Mouse (Mus musculus) cortical plate, adult 2 months (tissue): ENCODE measurements around the gene Fn3k. TPM values are rescaled to one million over a fixed set of nuclear protein-coding genes. Genes with fewer than 3 reads are reported as not detected.

Experiments
- H3K27ac ChIP-seq: fragments of 200-500 bp; 2 replicates; pipeline ENCODE4 v1.5.1; 2012; ENCODE audit warnings: low read length, control low read depth, inconsistent platforms; ENCODE audit not compliant: insufficient read depth
- H3K4me1 ChIP-seq: fragments of 200-500 bp; 2 replicates; pipeline ENCODE4 v1.6.1; 2011; ENCODE audit warnings: low read length; ENCODE audit not compliant: control insufficient read depth, insufficient read depth
- H3K4me3 ChIP-seq: fragments of 200-500 bp; 2 replicates; pipeline ENCODE4 v1.5.1; 2011; ENCODE audit warnings: mild to moderate bottlenecking, low read length, control low read depth; ENCODE audit not compliant: insufficient read depth
- CTCF ChIP-seq: fragments of 200-500 bp; IDR thresholded peaks from 2 replicates; pipeline ENCODE4 v1.5.1; 2011; ENCODE audit warnings: mild to moderate bottlenecking, control low read depth, low read length; ENCODE audit not compliant: insufficient read depth; ENCODE audit errors: extremely low read depth
- POLR2A ChIP-seq: fragments of 200-500 bp; IDR thresholded peaks from 2 replicates; pipeline ENCODE4 v1.6.1; 2011; ENCODE audit warnings: mild to moderate bottlenecking, low read length, control low read depth; ENCODE audit not compliant: insufficient read depth; ENCODE audit errors: extremely low read depth
- polyA plus RNA-seq: library from polyadenylated mRNA; depleted of rRNA; stranded (reverse); fragments of >200 nt; gene quantifications from 2 replicates; pipeline ENCODE4 v1.2.3, GENCODE M21; 2012; rRNA removed

Fn3k gene
- polyA plus RNA-seq, 1 experiment = 47.9 TPM

GRCm38 (mm10) chr11:121490651-121491050, 55.9 kb downstream of the Fn3k start:
- TF ChIP-seq CTCF (no peak), POLR2A (no peak)
- peaks cover 2% of the 10 kb centered on the region for H3K4me1 ChIP-seq
- H3K4me3 ChIP-seq = no peak overlapping the region
- no peak overlapping the region for H3K27ac ChIP-seq

Other genes with a start within 250 kb of the Fn3k start
- 69.9 and 70.0 TPM in 2 replicates for gene Hexdc, start 230.5 kb upstream of the Fn3k start, polyA plus RNA-seq
- 6.2 and 7.8 TPM in 2 replicates for gene Ogfod3, start 230.2 kb upstream of the Fn3k start, polyA plus RNA-seq
- 25.9 and 27.5 TPM in 2 replicates for gene Cybc1, start 205.6 kb upstream of the Fn3k start, polyA plus RNA-seq
- 43.1 and 43.3 TPM in 2 replicates for gene Narf, start 197.7 kb upstream of the Fn3k start, polyA plus RNA-seq
- 51.7 and 53.3 TPM in 2 replicates for gene Foxk2, start 174.9 kb upstream of the Fn3k start, polyA plus RNA-seq
- gene Wdr45b, start 80.5 kb upstream of the Fn3k start, polyA plus RNA-seq = 75.7 and 85.8 TPM in 2 replicates
- gene Rab40b, start 46.7 kb upstream of the Fn3k start, polyA plus RNA-seq = 31.1 and 33.7 TPM in 2 replicates
- gene Fn3krp, start 13.5 kb upstream of the Fn3k start, polyA plus RNA-seq = 38.1 and 41.0 TPM in 2 replicates
- gene Tbcd, start 17.0 kb downstream of the Fn3k start, polyA plus RNA-seq = 53.8 and 64.2 TPM in 2 replicates
- gene Zfp750, start 84.4 kb downstream of the Fn3k start, polyA plus RNA-seq = 0.06 and 0.09 TPM in 2 replicates
- gene B3gntl1, start 238.2 kb downstream of the Fn3k start, polyA plus RNA-seq = 7.5 and 7.6 TPM in 2 replicates